Mouse (Mus musculus): ENCODE results near the gene Ccdc91.

DNA sequence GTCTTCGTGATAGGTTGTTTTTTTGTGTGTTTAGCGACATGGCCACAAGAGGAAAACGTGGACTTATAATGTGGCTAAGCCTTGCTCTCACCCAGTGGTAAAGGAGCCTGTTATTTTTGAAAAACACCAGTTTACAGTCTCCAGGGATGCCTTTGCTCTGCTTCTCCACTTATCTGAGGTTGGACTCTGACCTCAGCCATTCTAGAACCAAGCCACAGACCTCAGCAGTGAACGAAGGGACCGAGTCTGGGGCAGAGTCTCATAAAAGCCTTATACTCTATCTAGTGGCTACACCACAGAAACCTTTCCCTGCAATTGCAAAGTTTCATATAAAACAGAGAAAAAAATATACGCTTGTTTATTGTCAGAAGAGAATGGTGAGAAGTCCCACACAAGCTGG is 65.3 kb downstream of the Ccdc91 start:
- TF ChIP-seq TAL1 (IDR thresholded peaks at IDR 0.05; ENCODE audit: low read length) (no peak), GATA1 (IDR thresholded peaks at IDR 0.05; ENCODE audit: low read length) (no peak)

Data from erythroblast, embryonic 14.5 days (primary cell).